Mouse (Mus musculus) megakaryocyte progenitor cell, adult 5-6 weeks (primary cell): ENCODE results near the gene Bcr. TPM values are rescaled to one million over a fixed set of nuclear protein-coding genes. Genes with fewer than 3 reads are reported as not detected.
A peak's percentile ranks its signal among the peaks of the same experiment; 100 is the strongest.
"Not testable (repeated sequence)": the region's sequence is repeated elsewhere in the genome, so short reads cannot be mapped to it uniquely, and the experiment has no call there.

Source experiments
- ATAC-seq: replicated peaks from 2 replicates; pipeline ENCODE4 v1.8.0; 2016; ENCODE audit warnings: mild to moderate bottlenecking, moderate TSS enrichment, inconsistent platforms; ENCODE audit not compliant: poor library complexity
- total RNA-seq, 2 experiments: library from RNA; stranded (forward) in 1 of 2; stranded (reverse) in 1 of 2; fragments of 157-497, 149-512 nt in 1 of 2; fragments of 200-1000 nt in 1 of 2; gene quantifications; 2 replicates each; pipeline versions ENCODE4 v1.2.3 to v1.2.4; 2015 to 2017

The Bcr gene
- total RNA-seq (2015) (18.1 and 18.6 TPM in 2 replicates), total RNA-seq (2017) (23.0 and 28.2 TPM in 2 replicates)

DNA sequence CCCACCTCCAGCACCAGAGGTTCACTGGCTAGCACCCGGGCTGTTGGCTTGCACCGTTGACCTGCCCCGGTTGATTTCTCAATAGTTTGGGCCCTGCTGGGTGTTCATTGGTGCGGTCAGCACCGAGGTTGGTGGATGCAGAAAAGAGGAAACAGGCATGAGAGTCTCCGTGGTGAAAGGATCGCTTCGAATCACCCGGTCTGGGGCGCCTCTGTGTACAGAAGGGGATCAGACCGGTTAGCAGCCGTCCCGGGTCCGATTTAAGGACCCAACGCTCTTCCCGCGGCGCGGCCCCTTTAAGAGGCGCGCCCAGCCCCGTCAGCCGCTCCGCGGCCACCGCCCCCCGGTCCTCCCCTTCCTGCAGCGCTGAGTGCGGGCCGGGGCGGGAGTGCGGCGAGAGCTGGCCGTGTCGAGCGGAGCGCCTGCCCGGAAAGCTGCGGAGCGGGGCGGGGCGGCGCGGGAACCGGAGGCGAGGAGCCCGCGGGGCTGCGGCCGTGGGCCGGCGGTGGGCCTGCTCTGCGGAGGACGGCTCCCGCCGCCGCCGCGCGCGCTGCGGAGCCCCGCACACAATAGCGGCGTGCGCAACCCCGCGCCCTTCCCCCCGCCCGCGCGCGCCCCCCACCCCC lies at the start of gene Bcr:
Gene Bcr (plus strand): TSS at position 376 of the 626 bp plus-strand sequence.
- ATAC-seq: peak; percentile 55

- ATAC-seq: no peak
Observed at GRCm38 (mm10) chr10:75010704-75011103, 49.7 kb upstream of the Bcr start.

- ATAC-seq: no peak
Observed at GRCm38 (mm10) chr10:75015465-75015864, 44.9 kb upstream of the Bcr start.

DNA sequence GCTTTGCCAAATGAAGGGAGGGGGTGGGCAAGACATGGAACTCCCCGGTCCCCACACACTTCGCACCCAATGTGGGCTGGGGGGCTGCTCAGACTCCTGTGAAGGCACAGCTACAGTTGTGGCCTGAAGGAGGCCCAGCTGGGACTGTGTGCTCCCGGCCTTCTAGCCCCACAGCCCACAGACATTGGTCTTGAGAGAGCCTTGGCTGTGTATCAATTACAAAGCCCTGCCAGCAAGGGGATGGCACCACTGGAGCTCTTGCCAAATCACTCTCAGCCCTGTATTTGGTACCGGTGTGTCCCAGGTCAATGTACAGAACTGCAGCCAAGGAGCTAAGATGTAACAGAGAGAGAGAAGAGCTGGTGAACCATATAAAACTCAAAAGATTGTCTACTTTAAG lies 43.9 kb upstream of the Bcr start:
- no peak for ATAC-seq

DNA sequence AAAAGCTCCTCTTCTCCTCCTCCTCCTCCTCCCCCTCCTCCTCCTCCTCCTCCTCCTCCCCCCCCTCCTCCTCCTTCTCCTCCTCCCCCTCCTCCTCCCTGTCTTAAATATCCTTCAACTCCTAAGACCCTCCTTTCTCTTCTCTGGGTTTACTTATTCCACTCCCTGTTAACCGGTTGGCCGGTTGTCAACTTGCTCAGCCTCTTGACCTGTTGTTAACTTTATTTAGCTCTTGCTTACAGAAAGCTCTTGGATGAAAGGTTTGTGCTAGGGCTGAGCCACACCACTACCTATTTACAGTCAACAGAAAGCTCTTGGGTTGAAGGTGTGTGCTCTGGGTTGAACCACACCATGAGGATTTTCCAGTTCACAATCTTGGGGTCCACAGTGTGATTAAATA lies 40.1 kb upstream of the Bcr start:
- no peak for ATAC-seq

DNA sequence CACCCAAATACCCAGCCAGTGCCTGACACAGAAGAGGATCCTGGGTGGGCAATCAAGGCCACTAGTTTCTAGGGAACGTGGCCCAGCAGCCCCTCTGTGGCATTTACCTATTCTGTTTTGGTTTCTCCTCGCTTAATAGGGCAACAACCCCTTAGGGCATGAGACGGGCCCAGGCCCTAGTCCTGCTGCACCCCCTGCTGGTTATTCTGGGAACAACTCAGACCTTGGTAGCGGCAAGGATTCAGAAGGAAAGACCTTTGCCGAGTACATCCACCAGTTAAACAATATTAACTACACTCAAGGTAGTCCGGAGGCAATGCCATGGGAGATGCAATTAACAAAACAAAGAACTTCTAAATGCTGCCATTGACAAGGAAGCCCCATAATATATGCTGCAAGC lies 39.3 kb upstream of the Bcr start:
- peak; percentile 96 for ATAC-seq

GRCm38 (mm10) chr10:75026491-75026890 lies 33.9 kb upstream of the Bcr start:
- no peak for ATAC-seq

DNA sequence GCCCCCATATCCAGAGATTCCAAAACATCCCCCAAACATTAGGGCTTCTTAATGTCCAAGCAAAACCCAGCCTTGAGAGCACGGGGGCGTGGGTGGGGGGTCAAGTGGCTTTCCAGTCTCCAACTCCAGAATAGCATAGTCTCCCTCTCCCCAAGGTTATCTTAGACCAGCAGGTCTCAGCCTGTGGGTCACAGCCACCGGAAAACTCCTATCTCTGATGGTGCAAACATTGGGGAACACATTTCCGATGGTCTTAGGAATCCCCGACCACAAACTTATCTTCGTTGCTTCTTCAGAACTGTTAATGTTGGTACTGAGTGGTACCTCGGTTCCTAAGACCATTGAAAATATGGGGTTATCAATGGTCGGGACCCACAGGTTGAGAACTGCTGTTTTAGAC lies 31.6 kb upstream of the Bcr start:
- ATAC-seq: peak; percentile 59

DNA sequence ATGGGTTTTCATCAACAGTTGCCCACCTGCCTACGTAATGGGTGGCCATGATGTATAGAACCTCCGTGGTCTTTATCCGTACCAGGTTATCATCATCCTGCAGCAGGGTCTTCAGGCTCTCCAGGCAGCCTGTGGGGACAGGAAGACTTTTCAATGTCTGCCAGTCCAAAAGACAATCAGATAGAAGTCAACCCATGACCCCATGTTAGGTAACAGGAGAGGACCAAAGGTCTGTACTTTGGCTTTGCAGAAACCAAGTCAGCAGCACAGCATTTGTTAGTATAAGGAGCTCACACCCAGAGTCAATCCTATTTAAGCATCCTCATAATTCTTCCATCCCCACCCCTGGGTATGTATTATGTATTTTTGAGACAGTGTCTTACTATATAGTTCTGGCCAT lies 30.7 kb upstream of the Bcr start:
- ATAC-seq: no peak

DNA sequence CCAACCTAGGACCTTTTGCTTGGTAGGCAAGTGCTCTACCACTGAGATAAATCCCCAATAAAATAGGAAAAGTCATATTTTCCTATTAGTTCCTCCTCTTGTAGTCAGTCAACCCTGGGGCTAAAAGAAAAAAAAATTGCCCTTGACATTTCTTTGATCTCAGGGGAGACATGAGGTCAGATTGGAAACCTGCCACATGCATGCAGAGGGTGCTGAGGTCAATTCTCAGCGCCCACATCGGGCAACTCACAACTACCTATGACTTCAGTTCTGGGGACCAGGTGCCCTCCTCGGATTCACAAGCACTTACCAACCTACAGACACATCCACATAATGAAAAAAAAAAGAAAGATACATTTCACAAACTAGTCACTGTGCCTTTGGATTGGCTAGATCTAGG lies 30.2 kb upstream of the Bcr start:
- ATAC-seq: no peak

DNA sequence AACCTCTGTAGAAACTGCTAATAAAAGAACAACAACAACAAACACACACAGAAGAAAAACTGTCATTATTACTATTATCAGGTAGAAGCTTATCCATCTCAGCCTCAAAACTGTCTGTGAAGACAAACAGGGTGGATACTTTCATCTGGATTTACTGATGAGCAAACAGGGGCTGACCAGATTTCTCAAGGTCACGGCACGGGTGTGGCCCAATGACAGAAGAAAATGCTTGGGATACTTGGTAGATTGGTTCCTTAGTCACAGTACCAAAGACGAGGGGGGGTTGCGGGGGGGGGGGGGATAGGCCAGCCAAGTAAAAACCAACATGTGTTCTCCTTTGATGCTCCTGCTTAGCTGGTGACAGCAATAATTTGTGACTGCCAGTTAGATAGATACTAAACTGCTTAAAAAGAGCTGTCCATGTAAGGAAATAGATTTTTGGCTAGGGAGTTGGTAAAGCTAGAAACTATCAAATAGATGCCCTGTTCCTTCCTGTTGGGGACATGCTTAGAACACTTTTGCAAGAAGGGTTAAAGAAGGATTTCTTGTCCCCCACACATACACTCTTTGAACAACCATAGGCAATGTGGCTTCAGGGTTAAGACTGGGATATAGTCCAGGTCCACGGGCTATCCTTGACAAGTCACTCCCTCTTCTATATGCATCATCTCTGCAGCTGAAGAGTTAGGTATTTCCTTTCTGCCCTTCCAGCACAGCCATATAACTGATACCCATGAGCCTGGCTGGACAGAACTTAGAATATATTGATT lies 28.9 kb upstream of the Bcr start:
- ATAC-seq: no peak

DNA sequence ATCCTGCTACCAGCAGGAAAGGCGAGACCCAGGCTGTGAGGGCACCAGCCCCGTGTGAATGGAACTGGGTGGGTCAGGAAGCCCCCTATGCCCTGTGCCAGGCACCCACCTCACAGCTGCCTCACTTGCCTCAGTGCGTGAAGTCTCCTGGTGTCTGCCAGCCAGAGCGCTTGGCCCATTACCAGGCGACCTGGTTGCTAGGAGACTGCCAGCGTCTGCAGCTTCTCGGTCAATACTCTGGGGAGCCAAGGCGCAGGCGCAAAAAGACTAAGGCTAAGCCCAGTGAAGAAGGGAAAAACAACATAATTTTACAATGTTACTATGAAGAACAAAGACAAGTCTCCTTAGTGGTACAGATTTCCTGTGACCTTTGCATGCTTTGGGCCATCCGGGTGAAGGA lies 28.0 kb upstream of the Bcr start, which contains the start of gene Rsph14:
Gene Rsph14 (minus strand): TSS at position 192 of the 400 bp plus-strand sequence.
- ATAC-seq: no peak

DNA sequence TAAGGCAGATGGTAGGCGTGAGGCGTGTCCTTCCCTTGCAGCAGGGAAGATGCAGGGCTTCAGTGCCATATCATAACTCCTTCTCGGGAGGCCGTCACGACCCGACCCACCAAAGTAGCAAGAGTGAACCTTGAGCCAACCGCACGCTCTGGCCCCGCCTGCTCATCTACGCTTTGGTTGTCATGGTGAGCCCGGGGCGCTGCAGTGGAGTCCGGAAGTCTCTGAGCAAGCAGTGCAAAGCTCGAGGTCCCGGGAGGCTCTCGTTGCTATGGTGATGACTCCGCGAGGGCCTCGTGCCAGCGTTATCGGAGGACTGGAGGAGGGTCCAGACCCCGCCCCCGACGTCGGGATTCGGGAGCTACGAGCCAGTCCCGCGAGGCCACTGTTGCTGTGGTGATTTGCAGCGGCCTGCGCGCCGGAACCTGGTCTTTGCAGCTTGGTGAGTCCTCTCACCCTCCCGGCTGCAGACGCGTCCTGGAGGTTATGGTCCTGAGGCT lies 23.5 kb upstream of the Bcr start, which contains the start of gene Rab36:
Gene Rab36 (plus strand): TSS at position 176 of the 497 bp plus-strand sequence.
- ATAC-seq: peak; percentile 93

GRCm38 (mm10) chr10:75042060-75042459 lies 18.3 kb upstream of the Bcr start:
- ATAC-seq: not testable (repeated sequence)

DNA sequence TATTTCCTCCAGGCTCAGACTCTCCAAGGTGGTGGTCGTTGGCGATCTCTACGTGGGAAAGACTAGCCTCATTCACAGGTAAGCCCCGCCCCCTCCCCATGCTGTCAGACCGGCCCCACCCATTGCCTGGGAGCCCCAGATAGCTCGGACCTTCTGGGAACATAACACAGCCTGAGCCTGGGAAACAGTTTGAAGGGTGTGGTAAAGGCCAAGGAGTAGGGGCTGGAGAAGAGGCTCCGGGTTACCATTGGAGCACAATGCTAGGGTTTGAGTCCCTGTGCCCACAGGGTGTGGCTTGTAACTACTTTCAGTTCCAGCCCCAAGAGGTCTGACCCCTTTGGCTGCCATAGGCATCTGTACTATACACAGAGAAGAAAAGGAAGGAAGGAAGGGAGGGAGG lies 15.9 kb upstream of the Bcr start:
- ATAC-seq: peak; percentile 21

DNA sequence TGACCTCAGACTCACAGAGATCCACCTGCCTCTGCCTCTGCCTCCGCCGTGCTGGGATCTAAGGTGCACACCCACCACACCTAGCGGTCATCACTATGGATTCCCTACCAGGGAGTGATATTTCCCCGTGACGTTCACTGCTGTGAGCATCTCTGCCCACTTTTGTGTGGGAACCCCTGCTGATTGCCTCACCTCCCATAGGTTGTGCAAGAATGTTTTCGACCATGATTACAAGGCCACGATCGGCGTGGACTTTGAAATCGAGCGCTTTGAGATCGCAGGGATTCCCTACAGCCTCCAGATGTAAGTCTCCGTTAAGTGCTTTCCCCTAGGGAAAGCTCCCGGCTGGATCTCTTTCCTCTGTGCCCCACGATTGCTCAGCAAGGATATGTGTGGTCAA lies 14.6 kb upstream of the Bcr start:
- peak; percentile 49 for ATAC-seq

DNA sequence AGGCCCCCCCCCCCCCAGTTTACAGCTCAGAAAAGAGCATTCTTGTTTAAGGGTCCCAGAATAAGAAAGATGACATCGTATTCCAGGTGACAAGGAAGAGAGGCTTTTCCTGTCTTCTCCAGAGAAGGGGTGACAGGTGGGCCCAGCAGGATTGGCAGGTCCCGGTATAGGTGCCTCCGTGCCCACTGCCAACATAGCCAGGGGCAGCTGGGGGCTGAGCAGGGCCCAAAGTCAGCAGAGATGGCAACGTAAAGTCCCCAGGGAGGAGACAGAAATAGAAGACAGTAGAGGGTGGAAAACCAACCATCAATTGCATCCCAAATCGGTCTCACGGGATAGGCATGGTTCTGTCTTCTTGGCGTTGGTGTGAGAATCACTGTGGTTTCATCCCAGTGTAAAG lies 11.7 kb upstream of the Bcr start:
- no peak for ATAC-seq

- ATAC-seq: no peak
Observed at GRCm38 (mm10) chr10:75051364-75052074, 8.9 kb upstream of the Bcr start.

DNA sequence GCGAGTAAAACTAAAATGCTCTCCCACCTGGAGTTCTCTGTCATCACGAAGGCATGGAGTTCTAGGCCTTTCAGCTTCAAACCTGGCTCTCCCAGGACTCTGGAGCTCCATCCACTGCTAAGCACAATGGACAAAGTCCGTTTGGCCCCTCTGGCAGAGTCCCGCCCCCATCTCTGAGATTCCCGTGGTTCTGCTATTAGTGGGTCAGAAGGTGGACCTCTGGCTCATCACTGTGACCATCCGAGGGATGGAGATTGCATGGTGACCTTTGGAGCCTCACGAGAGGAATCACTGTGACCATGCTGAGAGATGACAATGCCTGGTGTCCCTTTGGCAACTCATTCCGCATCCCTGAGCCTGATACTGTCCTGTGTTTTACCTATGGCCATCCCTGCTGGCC lies 7.5 kb upstream of the Bcr start:
- no peak for ATAC-seq

DNA sequence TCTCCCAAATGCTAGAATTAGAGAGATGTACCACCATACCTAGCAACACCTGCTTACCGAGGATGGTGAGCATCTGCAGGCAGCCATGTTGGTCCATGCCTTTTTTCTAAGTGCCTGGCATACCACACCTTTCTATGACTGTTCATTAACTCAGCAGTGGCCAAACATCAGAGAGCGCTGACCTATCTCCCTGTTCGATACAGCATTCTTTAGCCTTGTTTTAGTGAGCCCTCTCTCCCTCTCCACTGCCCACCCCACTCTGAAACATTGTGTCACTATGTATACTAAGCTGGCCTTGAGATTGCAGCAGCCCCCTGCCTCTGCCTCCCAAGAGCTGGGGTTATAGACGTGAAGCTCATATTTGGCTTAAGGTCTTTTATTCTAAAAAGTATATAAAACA lies 6.7 kb upstream of the Bcr start:
- no peak for ATAC-seq

DNA sequence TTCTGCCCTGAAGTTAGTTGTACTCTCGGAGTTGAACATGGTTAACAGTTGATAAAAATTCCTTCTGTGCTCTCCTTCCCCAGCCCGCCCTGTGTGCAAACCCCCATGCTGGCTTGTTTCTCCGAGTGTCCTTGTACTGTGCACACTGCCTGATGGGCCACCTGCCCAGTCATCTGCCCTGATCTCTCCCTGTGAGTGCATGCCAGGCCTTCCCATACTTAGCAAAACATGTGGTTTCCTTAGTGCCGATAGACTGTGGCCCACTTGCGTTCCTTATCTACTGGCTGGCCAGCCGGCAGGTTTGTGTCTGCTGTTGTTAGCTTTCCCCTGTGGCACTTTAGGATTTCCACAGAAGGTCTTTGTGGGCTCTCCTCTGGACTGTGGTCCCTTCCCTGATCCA lies 6.3 kb upstream of the Bcr start:
- peak; percentile 36 for ATAC-seq

GRCm38 (mm10) chr10:75055672-75056071 lies 4.7 kb upstream of the Bcr start:
- peak; percentile 63 for ATAC-seq
